10 mouse cellular contexts compared by ENCODE assay signal in the genomic region with DNA sequence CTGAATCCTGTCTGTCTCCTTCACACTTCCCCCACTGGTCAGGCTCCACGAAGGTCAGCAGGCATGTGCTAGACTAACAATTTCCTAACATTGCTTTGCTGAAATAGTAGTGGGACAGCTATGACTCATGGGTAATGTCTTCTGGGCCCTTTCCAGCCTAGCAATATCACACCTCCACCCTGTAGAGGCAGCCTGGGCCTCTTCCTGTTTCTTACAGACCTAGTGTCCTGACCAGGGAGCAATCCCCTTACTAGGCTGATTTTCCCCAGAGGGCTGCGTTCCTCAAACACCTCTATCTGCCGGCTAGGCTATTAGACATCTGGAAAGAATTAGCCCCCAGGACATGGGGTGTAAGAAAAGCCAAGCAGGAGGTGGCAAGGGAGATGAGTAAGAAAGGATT. TPM values are rescaled to one million over a fixed set of nuclear protein-coding genes. Genes with fewer than 3 reads are reported as not detected.
DNase-seq lines count a peak whose midpoint lies in the region; ATAC-seq and TF ChIP-seq lines count a peak whose summit lies in the region.
"Had no signal": no experiment of that assay in that cellular context is flagged by ENCODE, and none has a peak within 500 bp of the region (broad histone marks: within the 10 kb centered on the region; RNA-seq: fewer than 3 reads in every experiment).

No protein-coding gene starts in this region.

- no peak for TF ChIP-seq CTCF in gastrocnemius, adult 2 months (IDR thresholded peaks at IDR 0.05)

- H3K36me3 ChIP-seq in heart, embryonic 13.5 days, result no peaks in the 10 kb centered on the region

- H3K27ac ChIP-seq in gastrocnemius, adult 2 months, result peak overlapping the region; percentile 53
- H3K27ac ChIP-seq in heart, embryonic 13.5 days (replicated peaks), result peak overlapping the region; percentile 74
- H3K27ac ChIP-seq: liver, embryonic 14.5 days had no signal

- peak overlapping the region; percentile 8; the same call in 1 of the 2 replicates for H3K9ac ChIP-seq in heart, embryonic 13.5 days
- H3K9ac ChIP-seq: liver, embryonic 14.5 days had no signal

- WGBS in heart, embryonic 13.5 days, result 13% methylated on average over 3 of the region's 3 CpGs

- H3K27me3 ChIP-seq in heart, embryonic 13.5 days (replicated peaks), result no peaks in the 10 kb centered on the region

- intact Hi-C loops in gastrocnemius, adult 2 months (cut with DNase I), result no loop called here
- intact Hi-C loops in gastrocnemius, postnatal 36 days (cut with DNase I), result no loop called here
- intact Hi-C loops in left cerebral cortex, postnatal 25 days (cut with DNase I), result no loop called here

- no peak overlapping the region for H3K4me3 ChIP-seq in gastrocnemius, adult 2 months
- no peak overlapping the region for H3K4me3 ChIP-seq in heart, embryonic 13.5 days

- peaks cover 57% of the 10 kb centered on the region for H3K4me1 ChIP-seq in heart, embryonic 13.5 days

- DNase-seq in gastrocnemius, adult 2 months, result peak; percentile 55
- no peak for DNase-seq in gastrocnemius, postnatal 36 days
- peak; percentile 39 for DNase-seq in adrenal gland, postnatal 14 days
- DNase-seq in lung, postnatal 36 days, result peak; percentile 40
- DNase-seq in left cerebral cortex, postnatal 25 days (ENCODE audit: low spot score in 2 of 2), result no peak
- DNase-seq in layer of hippocampus, adult 18-20 months (ENCODE audit: low spot score in 2 of 2), result no peak
- DNase-seq in cerebellum, postnatal 4 days (ENCODE audit: low spot score in 2 of 2), result no peak

- no peaks in the 10 kb centered on the region for H3K9me3 ChIP-seq in heart, embryonic 13.5 days

- H3K4me2 ChIP-seq in heart, embryonic 13.5 days, result no peak overlapping the region

- 0 out of 2 replicates have a peak, but pooled peaks have one; percentile 40 for ATAC-seq in heart, embryonic 13.5 days (ENCODE audit: extremely low read depth, insufficient number of reproducible peaks, low FRiP score, low TSS enrichment)

RNA-seq across cellular contexts. Expression of gene Gucy2d, which starts 24.7 kb away (rescaled TPM):
- under 1 TPM in 1 of 2 experiments, not detected in 1; 0.25 TPM for total RNA-seq in gastrocnemius, adult 2 months (2021)
- under 1 TPM; 0.26 to 0.37 TPM for total RNA-seq in gastrocnemius, postnatal 36 days (2021)
- total RNA-seq in adrenal gland, postnatal 14 days (2021), result not detected in 2 replicates
- not detected in 2 replicates for polyA plus RNA-seq in heart, embryonic 13.5 days (2015; fragmentation: Nextera tagmentation; extraction: Ambion mirVana)
- total RNA-seq in left cerebral cortex, postnatal 25 days (2021), result not detected
- total RNA-seq in layer of hippocampus, adult 18-20 months (2021), result not detected
- polyA plus RNA-seq: gonadal fat pad, adult 2 months; liver, embryonic 14.5 days had no signal

RNA-seq across cellular contexts. Expression of gene Tsku, which starts 54.4 kb away (rescaled TPM):
- total RNA-seq in gastrocnemius, adult 2 months (2021), result 1 to 10 TPM; 1.1 to 2.2 TPM
- total RNA-seq in gastrocnemius, postnatal 36 days (2021), result 1 to 10 TPM; 1.1 to 1.5 TPM
- total RNA-seq in adrenal gland, postnatal 14 days (2021), result 12.3 and 13.2 TPM in 2 replicates
- 5.7 and 6.7 TPM in 2 replicates for polyA plus RNA-seq in heart, embryonic 13.5 days (2015; fragmentation: Nextera tagmentation; extraction: Ambion mirVana)
- 1 to 10 TPM; 2.1 to 2.7 TPM for total RNA-seq in left cerebral cortex, postnatal 25 days (2021)
- 1 to 10 TPM; 1.1 to 1.6 TPM for total RNA-seq in layer of hippocampus, adult 18-20 months (2021)

Comparison
In these comparisons a context has a peak if more than half of its experiments do, and no peak if none do; other contexts are left out.
1. DNase-seq: peak in gastrocnemius, adult 2 months (single experiment), adrenal gland, postnatal 14 days (single experiment) and lung, postnatal 36 days (single experiment); none in gastrocnemius, postnatal 36 days (0 of 2), left cerebral cortex, postnatal 25 days (0 of 2), layer of hippocampus, adult 18-20 months (0 of 2) and cerebellum, postnatal 4 days (0 of 2).